Mouse (Mus musculus) stomach, embryonic 15.5 days (tissue): ENCODE data around the gene Atp10b. TPM values are rescaled to one million over a fixed set of nuclear protein-coding genes. Genes with fewer than 3 reads are reported as not detected.

Source experiments
- ATAC-seq: fragments of 200-750 bp; cut with Nextera tagmentation; 2 replicates; pipeline ENCODE4 v1.8.0; 2017; ENCODE audit warnings: low read depth, moderate number of reproducible peaks, moderate TSS enrichment; ENCODE audit not compliant: insufficient read depth, low FRiP score
- H3K27ac ChIP-seq: fragments of 300-500 bp; sonication (generic); 2 replicates; pipeline ENCODE4 v1.5.1; 2015; ENCODE audit warnings: mild to moderate bottlenecking, inconsistent platforms
- H3K27me3 ChIP-seq: fragments of 300-500 bp; sonication (generic); replicated peaks from 2 replicates; pipeline ENCODE4 v1.6.1; 2015; ENCODE audit warnings: inconsistent platforms
- H3K36me3 ChIP-seq: fragments of 300-500 bp; sonication (generic); 2 replicates; pipeline ENCODE4 v1.6.1; 2015; ENCODE audit warnings: inconsistent platforms
- H3K4me1 ChIP-seq: fragments of 300-500 bp; sonication (generic); 2 replicates; pipeline ENCODE4 v1.6.1; 2015; ENCODE audit warnings: inconsistent platforms
- H3K4me2 ChIP-seq: fragments of 300-500 bp; sonication (generic); 2 replicates; pipeline ENCODE4 v1.6.1; 2015; ENCODE audit warnings: mild to moderate bottlenecking, inconsistent platforms
- H3K4me3 ChIP-seq: fragments of 300-500 bp; sonication (generic); replicated peaks from 2 replicates; pipeline ENCODE4 v1.5.1; 2015; ENCODE audit warnings: inconsistent platforms
- H3K9ac ChIP-seq: fragments of 300-500 bp; sonication (generic); 2 replicates; pipeline ENCODE4 v1.6.1; 2015; ENCODE audit warnings: inconsistent platforms
- H3K9me3 ChIP-seq: fragments of 300-500 bp; sonication (generic); 2 replicates; pipeline ENCODE4 v1.6.1; 2016; ENCODE audit warnings: inconsistent platforms
- WGBS: fragments of 180-500 bp; shearing (Covaris S2); methylation state at CpG from one replicate; pipeline ENCODE4 v1.1.7; 2015; 5-methylcytosine and 5-hydroxymethylcytosine counted together
- polyA plus RNA-seq: library from polyadenylated mRNA; unstranded; fragments of >200 nt; fragmentation: Nextera tagmentation; extraction: Ambion mirVana; gene quantifications from 2 replicates; pipeline ENCODE4 v1.2.1, GENCODE M21; 2015

Atp10b gene
- polyA plus RNA-seq, 1 experiment from 2014 or later, result 2.1 TPM

DNA sequence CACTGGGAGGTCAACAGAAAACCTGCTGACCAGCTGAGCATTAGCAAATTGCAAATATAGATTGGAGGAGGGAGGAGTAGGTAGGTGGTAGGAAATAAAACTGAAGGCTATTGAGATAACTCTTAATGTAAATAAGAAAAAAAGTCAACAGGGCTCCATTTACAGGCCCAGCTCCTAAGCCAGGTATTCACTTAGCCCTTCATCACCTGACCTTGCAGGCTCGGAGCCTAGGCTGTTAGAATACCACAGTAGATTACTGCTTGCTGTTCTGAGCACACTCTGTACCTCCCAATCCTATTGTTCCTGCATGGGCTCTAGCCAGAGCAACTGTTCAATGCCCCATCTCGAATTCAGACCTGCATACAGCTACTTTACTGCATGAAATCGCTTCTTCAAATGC, 117.8 kb downstream of the Atp10b start:
- peak; percentile 72; the same call in 1 of the 2 replicates for ATAC-seq

DNA sequence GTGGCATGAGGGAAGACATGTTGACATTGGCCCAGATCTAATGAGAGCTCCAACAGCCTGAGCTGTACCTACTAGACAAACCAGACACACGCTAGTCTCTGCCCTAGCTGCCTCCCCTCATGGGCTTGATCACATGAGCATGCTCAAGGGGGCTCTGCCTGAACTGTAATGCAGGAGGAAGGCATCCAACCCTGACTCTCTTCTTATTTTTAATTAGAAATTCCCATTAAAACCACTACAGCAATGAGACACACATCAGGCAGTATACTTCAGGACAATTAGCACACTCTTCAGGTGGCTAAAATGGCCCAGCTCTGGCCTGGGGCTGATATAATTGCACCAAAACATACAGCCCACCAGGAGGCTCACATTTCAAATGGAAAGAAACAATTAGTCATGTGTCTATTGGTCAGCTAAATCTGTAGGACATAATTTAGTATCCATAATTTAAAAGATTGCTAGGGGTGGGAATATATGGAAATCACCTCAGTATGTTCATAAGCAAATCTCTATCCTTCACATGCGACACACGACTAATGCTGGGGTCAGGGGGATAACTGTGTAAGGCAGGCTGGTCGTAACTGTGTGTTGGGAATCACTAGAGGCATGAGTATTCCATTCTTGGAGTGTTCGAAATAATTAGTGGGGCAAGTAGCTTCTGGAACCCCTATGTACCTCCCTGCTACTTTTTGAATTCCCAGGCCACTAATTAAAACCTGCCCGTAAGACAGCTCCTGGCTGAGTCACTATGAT, 120.0 kb downstream of the Atp10b start:
- Histone ChIP-seq H3K4me1 (no peaks in the 10 kb centered on the region), H3K9me3 (no peaks in the 10 kb centered on the region), H3K27ac (no peak overlapping the region), H3K9ac (no peak overlapping the region), H3K4me2 (no peak overlapping the region), H3K4me3 (no peak overlapping the region), H3K27me3 (no peaks in the 10 kb centered on the region), H3K36me3 (no peaks in the 10 kb centered on the region)
- 84% methylated on average over 6 of the region's 6 CpGs for WGBS
- no peak for ATAC-seq

More for the DNA sequence above, 117.8 kb downstream of the Atp10b start:
- Histone ChIP-seq H3K4me1 (no peaks in the 10 kb centered on the region), H3K27me3 (no peaks in the 10 kb centered on the region), H3K27ac (no peak overlapping the region), H3K9me3 (no peaks in the 10 kb centered on the region), H3K4me3 (no peak overlapping the region), H3K9ac (no peak overlapping the region), H3K36me3 (no peaks in the 10 kb centered on the region), H3K4me2 (no peak overlapping the region)
- WGBS, result 64% methylated on average over 3 of the region's 3 CpGs

DNA sequence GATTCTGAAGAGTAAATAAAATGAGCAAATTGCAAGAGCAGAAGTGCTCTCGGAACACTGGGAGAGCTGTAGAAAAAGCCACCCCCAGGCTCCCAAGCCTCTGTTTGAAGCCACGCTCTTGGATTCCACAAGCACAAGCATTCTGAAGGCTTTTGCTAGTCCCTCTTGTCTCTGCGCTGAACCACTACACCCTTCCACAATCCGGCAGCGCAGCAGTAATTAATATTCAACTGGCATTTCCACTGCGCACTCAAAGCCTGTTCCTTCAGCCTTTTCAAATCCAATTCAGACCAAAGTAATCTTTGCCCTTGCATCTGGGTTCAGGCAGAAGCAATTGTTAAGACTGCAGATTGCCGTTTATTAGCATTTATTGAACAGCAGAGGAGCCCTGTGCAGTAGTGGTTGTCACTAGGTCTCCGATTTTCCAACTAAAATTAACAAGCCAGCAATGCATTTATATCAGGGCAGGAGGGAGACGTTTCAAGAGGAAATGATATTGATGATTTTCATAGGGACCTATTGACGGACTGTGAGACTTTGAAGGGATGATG, 120.7 kb downstream of the Atp10b start:
- no peak for ATAC-seq
- Histone ChIP-seq H3K4me1 (no peaks in the 10 kb centered on the region), H3K9me3 (no peaks in the 10 kb centered on the region), H3K4me2 (no peak overlapping the region), H3K36me3 (no peaks in the 10 kb centered on the region), H3K9ac (no peak overlapping the region), H3K27me3 (no peaks in the 10 kb centered on the region), H3K27ac (no peak overlapping the region), H3K4me3 (no peak overlapping the region)
- 80% methylated on average over 10 of the region's 10 CpGs for WGBS

DNA sequence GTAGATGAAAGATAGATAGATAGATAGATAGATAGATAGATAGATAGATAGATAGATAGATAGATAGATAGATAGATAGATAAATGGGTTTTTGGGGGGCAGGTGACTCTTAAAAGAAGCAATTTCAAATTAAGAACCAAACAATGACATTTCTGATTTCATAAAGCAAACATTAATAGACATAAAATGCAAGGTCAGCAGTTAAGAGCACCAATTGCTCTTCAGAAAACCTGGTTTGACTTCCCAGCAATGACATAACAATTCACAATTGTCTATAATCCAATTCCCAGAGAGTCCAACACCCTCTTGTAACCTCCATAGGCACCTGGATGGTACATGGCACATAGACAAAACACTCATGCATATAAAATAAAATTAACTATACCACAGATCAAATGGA, 124.2 kb downstream of the Atp10b start:
- Histone ChIP-seq H3K4me2 (no peak overlapping the region), H3K27ac (no peak overlapping the region), H3K36me3 (no peaks in the 10 kb centered on the region), H3K27me3 (no peaks in the 10 kb centered on the region), H3K9me3 (no peaks in the 10 kb centered on the region), H3K4me3 (no peak overlapping the region), H3K4me1 (no peaks in the 10 kb centered on the region), H3K9ac (no peak overlapping the region)
- ATAC-seq, result no peak

DNA sequence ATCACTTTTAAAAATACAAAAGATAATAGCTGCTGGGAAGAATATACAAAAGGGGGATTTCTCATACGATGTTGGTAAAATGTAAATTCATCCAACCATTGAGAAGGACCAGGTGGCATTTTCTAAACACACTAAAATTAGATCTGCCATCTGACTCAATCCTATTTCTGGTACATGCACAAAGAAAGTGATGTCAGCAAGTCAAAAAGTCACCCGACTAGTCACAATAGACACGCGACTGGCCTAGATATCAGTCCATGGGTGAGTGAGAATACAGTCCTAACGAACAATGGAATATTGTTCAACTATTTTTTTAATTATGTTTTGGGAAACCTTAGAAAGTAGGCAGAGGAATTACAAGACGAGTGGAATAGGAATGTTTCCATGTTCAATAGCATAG, 147.9 kb downstream of the Atp10b start:
- Histone ChIP-seq H3K27me3 (no peaks in the 10 kb centered on the region), H3K36me3 (no peaks in the 10 kb centered on the region), H3K9me3 (no peaks in the 10 kb centered on the region), H3K27ac (no peak overlapping the region), H3K9ac (no peak overlapping the region), H3K4me2 (no peak overlapping the region), H3K4me1 (no peaks in the 10 kb centered on the region), H3K4me3 (no peak overlapping the region)
- 75% methylated on average over 6 of the region's 6 CpGs for WGBS
- ATAC-seq, result no peak

DNA sequence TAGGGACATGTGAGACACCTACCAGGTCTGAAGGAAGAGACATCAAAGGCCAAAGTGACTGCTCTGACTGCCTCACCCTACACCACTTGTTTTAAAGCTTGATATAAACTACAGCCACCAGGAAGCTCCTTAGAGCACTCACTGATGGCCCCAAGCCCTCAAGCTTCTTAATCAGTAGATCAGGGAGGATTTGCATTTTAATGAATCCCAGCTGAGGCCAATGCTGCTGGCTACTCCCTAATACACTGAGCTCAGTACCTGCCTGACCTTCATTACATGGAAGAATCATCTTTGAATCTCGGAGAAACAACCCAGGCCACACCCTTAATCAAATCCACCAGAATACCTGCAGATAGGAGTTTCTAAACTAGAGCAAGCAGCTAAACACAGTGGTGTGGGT, 161.3 kb downstream of the Atp10b start:
- Histone ChIP-seq H3K4me3 (no peak overlapping the region), H3K9me3 (no peaks in the 10 kb centered on the region), H3K36me3 (no peaks in the 10 kb centered on the region), H3K9ac (no peak overlapping the region), H3K4me1 (no peaks in the 10 kb centered on the region), H3K27me3 (no peaks in the 10 kb centered on the region), H3K4me2 (no peak overlapping the region), H3K27ac (no peak overlapping the region)
- no peak for ATAC-seq
- 41% methylated on average over 1 of the region's 1 CpGs for WGBS

Other genes starting within 250 kb of the Atp10b start
- gene Gm9972, start 114.1 kb upstream of the Atp10b start, polyA plus RNA-seq, result 0.17 and 0.27 TPM in 2 replicates